Mouse (Mus musculus): ENCODE measurements around the gene Grpel1.

Grpel1 gene

DNA sequence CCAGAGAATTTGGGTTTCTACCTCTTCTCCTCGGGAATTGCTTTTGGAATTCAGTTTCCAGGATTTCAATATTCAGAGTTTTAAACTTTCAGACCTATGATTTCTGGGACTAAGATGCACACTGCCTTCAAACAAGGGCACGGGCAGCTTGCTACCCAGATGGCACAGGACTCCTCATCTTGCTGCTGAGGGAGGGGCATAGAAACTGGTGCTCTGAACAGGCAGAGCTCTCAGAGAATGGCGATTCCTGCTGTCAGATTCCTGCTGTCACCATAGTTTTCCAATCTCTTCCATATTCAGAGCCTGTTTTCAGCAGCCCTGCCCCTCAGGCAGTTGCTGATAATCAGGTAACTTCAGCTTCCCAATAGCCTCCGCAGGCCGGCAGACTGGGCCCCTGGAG is 50.8 kb downstream of the Grpel1 start:
- no peak for DNase-seq

DNA sequence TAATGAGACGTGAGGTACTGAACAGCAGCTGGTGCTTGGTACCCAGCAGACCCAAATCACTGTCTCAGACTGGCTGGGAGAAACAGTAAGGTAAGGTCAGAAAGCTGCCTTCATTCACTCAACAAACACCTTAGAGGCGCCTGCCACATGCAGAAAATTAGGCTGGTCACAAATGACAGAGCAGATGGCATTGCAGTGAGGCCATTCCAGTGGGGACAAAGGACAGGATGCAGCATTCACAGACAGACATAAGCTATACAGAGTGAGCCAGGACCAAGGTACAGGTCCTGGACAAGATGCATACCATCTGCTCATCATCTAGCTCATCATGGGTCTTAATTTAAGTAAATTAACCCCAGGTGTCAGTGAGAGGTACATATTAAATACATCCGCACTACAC is 52.8 kb downstream of the Grpel1 start:
- DNase-seq, result peak; percentile 49 to 57

DNA sequence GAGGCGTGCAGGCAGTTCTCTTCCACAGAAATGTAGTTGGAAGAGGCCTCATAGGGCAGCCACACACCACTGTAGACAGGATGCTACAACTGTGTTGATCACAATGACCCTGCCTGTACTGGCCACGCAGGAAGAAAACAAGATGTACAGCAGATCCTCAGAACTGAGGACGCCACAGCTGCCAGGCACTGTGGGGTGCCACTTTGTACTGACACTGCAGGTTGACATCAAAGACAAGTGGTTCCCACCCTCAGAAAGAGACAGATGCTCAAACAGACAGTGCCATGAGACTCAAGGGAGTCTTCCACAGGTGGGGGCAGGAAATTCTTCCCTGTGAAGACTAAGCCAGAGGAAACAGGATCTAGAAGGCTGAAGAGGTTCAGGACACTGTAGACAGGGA is 55.0 kb downstream of the Grpel1 start:
- DNase-seq, result no peak

- no peak for DNase-seq
Observed at GRCm38 (mm10) chr5:36522782-36523181, 58.0 kb downstream of the Grpel1 start.

DNA sequence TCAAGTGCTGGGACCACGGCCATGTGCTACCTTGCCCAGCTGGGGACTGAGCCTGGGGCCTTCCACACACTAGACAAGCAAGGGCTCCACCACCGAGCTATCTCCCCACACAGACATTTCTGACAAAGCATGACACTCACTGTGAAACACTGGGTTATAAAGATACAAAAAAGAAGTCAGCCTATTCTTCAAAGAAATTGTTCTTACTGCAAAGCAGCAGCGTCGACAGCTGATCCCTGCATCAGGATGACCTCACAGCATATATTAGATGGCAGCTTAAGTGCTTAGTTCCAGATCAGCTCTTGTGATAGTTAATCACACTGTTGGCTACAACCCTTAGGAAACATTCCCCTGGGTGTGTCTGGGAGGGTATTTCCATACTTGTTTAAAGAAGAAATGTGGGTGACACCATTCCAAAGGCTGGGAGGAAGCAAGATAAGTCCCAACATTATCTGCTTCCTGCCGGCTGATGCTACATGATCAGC is 58.5 kb downstream of the Grpel1 start:
- DNase-seq, result no peak
